Mouse (Mus musculus): Measurements from ENCODE around the gene Wasf2.
A peak's percentile ranks its signal among the peaks of the same experiment; 100 is the strongest.

The Wasf2 gene

DNA sequence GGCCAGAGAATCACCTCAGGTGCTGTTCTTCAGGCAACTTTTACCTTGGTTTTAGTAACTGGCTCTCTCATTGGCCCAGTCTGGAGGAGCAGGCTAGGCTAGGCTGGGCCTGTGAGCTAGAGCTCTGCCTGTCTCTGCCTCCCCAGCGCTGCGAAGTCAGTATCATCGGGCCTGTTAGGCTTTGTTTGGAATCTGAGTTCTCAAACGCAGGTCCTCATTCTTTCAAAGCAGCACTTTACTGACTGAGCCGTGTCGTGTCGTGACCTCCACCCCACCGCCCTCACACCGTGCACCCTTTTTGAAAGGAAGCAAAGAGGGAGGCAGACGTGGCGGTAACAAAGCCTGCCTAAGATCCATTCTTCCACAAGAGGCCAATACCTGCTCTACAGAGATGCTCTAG is 914 bp upstream of the Wasf2 start:
- DNase-seq = peak in 1 of 2 experiments; percentile 22

GRCm38 (mm10) chr4:133130890-133131741 is 811 bp downstream of the Wasf2 start:
- no peak for DNase-seq

- DNase-seq = no peak
Measured at GRCm38 (mm10) chr4:133132027-133132426, 1.7 kb downstream of the Wasf2 start.

DNA sequence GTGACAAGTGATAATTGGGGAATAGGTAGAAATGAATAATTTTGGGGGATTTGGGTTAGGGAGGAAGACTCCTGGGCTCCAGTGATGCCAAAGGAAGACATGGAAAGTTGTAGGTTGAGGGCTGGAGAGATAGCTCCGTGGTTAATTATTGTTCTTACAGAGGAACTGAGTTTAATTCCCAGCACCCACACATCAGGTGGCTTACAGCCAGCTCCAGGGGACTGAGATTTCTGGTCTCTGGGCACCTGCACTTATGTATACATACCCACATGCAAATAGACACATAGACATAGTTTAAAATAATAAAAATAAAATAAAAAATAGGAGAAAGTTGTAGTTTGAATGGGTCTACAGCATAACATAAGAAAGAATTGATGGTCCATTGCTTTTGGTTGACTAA is 6.6 kb downstream of the Wasf2 start:
- DNase-seq = no peak

GRCm38 (mm10) chr4:133138971-133139370 is 8.7 kb downstream of the Wasf2 start:
- no peak for DNase-seq

GRCm38 (mm10) chr4:133155006-133155405 is 24.7 kb downstream of the Wasf2 start:
- no peak for DNase-seq

GRCm38 (mm10) chr4:133155726-133156125 is 25.4 kb downstream of the Wasf2 start:
- no peak for DNase-seq

GRCm38 (mm10) chr4:133156422-133156821 is 26.1 kb downstream of the Wasf2 start:
- DNase-seq = peak in 1 of 2 experiments; percentile 17

GRCm38 (mm10) chr4:133156831-133157230 is 26.5 kb downstream of the Wasf2 start:
- peak; percentile 47 to 57 for DNase-seq

DNA sequence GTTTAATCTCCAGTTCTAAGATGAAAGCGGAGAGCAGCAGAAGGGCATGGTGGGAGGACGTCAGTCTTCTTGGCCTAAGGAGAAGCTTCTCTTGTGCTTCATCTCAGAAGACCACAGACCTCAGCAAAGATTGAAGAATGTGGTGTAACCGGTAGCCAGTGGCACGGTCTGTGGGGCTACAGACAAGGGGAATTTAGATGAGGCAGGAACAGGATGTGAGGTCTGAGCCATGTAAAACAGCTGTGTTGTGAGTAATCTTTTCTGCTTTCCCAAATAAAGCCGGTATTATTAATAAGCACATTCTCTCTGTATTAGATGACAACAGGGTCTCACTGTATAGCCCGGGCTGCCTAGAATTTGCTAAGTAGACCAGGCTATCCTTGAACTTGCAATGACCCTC is 28.8 kb downstream of the Wasf2 start:
- DNase-seq = no peak

GRCm38 (mm10) chr4:133159646-133160045 is 29.3 kb downstream of the Wasf2 start:
- DNase-seq = no peak

GRCm38 (mm10) chr4:133160211-133160610 is 29.9 kb downstream of the Wasf2 start:
- DNase-seq = no peak

DNA sequence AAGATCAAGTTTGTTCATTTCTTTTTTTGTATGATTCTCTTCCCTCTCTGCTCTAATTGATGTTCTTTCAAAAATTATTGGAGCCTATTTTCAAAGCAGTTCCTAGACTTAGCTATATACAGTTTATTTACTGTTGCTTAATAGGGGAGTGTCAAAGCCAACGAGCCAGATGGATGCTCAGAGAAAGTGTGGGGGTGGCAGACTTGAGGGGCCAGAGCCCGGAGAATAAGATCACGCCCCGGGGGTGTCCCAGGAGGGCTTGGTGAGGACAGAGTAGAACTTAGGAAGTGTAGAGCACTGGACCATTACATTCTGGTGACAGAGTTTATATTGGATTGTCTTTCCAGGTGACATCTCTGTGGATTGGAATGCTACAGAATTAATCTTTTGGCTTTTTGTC is 30.5 kb downstream of the Wasf2 start:
- DNase-seq = peak in 1 of 2 experiments; percentile 43

DNA sequence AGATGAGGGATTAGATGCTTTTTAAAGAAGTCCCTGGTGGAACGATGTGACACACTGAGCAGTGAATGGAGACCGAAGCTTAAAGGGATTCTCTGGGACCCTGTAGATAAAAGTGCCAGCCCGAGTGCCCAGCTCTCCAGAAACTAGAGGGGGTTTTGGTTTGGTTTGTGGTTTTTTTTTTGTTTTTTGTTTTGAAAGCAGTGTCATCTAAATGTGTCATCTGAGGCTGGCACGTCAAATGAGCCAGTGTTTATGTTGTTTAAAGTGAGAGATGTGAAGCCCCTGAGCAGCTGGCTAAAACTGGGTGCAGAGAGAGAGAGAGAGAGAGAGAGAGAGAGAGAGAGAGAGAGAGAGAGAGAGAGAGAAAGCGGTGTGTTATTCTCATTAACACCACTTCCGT is 31.9 kb downstream of the Wasf2 start:
- no peak for DNase-seq

GRCm38 (mm10) chr4:133166773-133167172 is 36.5 kb downstream of the Wasf2 start:
- no peak for DNase-seq

DNA sequence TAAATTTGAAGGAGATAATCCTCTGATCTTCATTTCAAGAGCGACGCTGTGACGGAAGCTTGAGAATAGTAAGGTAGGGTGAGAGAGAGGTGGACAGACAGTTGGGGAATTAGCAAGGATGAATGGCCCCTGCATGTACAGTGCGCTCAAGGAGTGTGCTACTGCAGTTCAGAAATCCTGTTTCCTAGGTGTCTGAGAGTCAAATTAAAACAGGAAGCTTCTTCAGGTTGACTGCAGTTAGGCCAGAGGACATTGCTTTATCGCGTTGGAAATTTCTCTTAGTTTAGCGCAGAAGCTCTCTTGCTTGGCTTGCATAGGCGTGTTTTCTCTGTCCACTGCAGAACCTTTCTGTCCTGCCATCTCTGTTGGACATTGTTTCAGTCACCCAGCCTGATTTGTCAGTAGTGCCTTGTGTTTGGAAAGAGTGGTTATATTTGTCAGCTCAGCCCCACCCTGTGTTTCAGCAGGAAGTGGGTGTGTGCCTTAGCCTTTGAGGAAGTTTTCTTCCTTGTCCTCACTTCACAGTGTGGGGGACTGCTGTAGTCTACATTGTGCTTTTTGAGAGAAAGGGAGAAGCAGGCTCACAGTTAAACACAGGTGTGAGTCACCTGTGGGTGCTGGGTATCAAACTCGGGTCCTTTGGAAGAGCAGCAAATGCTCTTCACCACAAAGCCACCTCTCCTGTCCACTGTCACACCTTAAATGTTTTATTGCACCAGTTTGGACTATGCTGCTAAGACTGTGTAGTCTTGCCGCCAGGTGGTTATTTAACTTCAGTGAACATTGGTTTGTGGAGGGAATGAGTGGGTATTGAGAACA is 39.1 kb downstream of the Wasf2 start:
- no peak for DNase-seq

DNA sequence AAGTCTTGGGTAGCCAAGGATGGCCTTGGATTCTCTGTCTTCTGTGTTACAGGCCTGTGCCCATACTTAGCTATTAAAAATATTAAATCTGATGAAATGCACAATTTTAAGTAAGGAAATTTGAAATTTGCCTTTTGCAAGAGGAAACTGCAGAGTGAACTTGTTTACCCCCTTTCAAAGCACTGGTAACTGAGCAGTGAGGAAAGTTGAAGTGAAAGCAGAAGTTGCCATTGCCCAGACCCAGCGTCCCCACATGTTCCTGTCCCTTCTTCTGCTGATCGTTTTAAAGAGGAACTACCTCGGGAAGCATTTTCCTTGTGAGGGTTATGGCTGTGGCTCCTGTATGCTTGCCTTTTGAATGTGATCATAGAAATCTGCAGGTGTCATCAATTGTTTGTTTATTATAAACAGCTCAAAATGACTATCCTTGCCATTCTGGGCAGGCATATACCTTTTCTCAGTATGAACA is 39.8 kb downstream of the Wasf2 start:
- no peak for DNase-seq

GRCm38 (mm10) chr4:133170616-133171015 is 40.3 kb downstream of the Wasf2 start:
- DNase-seq = peak in 1 of 2 experiments; percentile 34

DNA sequence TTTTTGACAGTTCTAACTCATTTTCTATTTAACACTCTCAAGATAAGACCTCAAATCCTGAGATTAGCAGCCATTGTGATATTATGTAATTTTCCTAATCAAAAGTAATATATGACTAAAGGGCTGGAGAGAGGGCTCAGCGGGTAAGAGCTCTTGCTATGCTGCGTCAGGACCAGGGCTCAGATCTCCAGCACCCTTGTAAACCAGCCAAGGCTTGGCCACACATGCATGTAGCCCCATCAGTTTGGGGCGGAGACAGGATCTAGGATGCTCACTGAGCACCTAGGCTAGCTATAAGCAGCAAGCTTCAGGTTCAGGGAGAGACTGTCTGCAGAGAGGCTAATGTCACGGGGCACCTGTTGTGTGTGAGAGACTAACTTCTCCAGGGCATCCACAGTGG is 42.1 kb downstream of the Wasf2 start:
- DNase-seq = peak in 1 of 2 experiments; percentile 21

GRCm38 (mm10) chr4:133174361-133174760 is 44.1 kb downstream of the Wasf2 start:
- DNase-seq = no peak

DNA sequence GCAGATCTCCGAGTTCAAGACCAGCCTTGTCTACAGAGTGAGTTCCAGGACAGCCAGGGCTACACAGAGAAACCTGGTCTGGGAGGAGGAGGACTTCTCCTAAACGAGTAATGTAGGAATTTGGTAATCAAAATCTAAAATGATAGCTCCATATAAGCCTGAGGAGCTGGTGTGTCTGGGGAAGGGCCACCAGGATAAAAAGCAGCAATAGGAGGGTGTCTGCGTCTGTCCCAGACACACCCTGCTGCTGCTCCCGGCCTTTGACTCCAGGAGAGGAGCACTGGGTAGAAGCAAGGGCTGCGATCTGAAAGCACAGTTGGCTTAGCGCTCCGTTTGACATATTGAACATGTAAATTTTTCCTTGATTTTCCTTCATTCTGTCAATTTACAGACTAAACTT is 45.0 kb downstream of the Wasf2 start:
- DNase-seq = no peak

DNA sequence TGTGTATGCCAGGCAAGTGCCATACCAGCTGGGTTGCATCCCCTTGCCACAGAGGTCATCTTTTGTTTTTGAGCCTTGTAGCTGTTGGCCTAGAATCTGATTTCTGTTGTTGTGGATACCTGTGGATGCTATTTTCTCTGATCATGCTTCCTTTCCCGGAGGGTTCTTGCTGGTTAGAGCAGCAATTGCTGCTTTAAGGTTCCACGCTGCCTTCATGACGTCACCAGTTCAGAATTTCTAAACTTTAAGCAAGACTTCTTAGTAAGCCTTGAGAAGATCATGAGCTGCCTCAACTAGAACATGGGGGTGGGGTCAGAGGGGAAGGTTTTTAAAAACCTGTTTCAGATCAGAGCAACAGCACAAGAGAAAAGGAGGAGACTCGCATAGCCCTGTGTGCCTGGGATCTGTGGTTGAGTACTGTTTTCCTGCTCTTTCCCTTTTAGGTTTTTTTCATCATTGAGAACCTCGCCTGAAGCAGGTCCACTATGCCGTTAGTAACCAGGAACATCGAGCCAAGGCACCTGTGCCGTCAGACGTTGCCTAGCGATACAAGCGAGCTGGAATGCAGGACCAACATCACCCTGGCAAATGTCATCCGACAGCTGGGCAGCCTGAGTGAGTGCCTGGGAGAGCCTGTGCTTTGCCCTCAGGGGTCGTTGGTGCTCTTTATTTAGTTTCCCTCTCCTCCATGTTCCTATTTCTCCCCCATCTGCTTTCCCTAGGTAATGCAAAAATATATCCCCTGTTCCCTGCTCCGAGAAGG is 45.9 kb downstream of the Wasf2 start:
- peak; percentile 38 to 55 for DNase-seq
